Mouse (Mus musculus) T-helper 1 cell (primary cell): Measurements from ENCODE around the gene Gm28035.

Experiments
- in situ Hi-C: fragments of 300-600 bp; cut with MboI, MseI; formaldehyde crosslinking; loops from one replicate; pipeline ENCODE4 v1.15.1; 2025; ENCODE audit warnings: high pct_unique_total_duplicates

Gm28035 gene

DNA sequence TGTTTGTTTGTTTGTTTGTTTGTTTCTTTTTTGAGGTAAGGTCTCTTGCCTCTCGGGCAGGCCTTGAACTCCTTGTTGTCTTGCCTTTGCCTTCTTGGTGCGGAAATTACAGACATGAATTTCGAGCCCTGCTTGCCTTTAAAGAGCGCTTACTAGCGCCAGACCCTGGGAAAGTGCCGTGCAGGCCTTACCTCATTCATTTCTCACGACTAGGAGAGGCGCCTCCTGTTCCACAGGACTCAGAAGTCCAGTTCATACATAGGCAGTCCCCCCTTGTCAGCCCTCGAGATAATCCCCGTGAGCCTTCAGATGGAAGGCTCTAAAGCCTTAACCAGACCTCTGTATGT lies 46.6 kb downstream of the Gm28035 start:
- in situ Hi-C loops, result no loop called here

DNA sequence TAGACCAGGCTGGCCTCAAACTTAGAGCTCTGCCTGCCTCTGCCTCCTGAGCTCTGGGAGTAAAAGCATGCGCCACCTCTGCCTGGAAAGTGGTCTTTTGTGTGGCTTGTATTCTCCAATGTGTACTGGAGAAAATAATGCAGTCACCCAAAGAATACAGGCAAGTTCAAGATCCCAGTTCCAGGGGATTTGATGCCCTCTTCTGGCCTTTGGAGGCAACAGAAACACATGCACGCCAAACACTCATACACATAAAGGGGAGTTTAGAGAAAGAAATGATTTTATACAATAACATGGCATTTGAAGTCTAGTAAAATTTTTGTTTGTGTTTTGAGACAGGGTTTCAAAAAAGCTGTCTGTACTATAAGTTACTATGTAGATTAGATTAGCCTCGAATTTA lies 59.2 kb downstream of the Gm28035 start:
- in situ Hi-C loops, result no loop called here

DNA sequence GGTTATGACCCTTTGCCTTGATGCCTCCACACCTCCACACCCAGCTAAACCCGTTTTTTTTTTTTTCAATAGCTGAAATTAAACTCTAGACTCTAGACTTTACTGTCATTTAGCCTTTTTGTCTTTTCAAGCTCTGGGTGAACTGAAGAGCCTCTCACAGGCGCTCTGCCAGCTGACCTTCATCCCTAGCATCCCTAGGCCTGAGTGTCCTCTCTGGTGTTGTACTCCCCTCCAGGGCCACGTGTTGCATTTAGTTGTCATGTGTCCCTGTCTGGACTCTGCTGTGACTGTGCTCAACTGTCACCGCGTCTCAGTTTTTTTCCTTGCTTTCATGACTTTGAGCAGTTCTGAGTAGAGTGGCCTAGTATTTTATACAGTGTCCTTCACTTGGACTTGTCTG lies 59.6 kb downstream of the Gm28035 start:
- in situ Hi-C loops, result no loop called here

DNA sequence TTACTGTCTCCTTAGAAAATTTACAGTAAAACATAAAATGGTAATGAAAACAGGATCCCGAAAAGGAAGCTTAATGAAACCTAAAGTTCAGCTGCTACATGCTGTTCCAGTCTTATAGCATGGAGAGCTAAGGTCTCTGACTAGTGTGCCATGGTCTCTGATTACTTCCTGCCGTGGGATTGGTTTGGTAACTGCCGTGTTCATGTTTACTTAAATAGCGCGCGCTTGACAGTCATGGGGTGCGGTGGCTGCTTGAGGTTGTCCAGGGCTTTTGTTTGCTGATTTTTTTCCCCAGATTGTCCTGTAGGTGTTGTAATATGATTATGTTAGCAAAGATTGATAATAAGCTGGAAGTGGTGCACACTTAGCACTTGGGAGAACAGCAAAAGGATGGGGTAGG lies 65.7 kb downstream of the Gm28035 start:
- in situ Hi-C loops, result no loop called here

DNA sequence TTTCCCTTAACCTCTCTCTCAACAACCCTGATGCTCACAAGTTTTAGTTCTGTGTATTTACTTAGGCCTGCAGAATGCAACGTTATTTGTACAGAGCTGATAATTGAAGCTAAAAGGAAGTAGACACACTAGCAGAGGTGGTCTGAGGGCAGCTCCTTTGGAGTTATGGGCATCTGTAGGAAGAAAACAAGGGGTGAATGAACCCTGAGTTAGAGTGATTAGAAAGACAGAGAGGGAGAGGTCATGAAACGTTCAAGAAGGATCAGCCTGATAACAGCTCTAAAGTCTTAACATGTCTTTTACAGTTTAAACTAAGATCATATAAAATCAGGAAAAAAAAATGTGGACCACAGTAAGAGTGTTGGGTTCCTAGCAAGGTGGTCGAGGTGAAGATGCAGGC lies 69.0 kb downstream of the Gm28035 start:
- in situ Hi-C loops, result no loop called here

DNA sequence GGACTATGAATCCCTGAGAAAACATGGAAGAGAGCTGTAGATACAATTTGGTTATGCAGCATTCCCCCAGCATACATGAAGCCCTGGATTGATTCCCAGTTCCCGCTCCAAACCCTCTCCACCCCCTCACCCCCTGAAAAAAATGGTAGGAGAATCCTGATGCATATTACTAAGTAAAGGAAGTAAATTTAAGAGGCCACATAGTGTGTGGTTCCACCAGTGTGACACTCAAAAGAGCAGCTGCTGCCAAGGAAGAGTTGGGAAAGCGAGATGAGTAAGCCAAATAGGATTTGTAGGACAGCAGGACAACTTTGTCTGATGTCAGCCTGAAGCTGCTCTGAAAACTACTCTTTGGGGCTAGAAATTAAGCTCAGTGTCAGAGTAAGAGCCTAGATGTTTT lies 71.1 kb downstream of the Gm28035 start:
- in situ Hi-C loops, result no loop called here

DNA sequence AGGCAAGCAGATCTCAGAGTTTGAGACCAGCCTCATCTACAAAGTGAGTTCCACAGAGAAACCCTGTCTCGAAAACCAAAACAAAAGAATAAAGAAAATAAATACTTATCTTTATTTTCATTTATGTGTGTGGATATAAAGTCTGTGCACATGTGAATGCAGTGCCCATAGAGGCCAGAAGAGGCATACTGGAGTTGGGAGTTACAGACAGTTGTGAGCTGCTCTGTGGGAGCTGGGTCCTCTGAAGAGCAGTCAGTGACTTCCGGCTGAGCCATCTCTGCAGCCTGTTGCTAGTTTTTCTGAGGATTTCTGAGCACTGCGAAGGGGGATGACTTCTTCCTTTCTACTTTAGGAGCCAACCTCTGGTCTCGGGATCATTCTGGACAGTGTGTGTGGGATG lies 75.8 kb downstream of the Gm28035 start:
- in situ Hi-C loops, result no loop called here

DNA sequence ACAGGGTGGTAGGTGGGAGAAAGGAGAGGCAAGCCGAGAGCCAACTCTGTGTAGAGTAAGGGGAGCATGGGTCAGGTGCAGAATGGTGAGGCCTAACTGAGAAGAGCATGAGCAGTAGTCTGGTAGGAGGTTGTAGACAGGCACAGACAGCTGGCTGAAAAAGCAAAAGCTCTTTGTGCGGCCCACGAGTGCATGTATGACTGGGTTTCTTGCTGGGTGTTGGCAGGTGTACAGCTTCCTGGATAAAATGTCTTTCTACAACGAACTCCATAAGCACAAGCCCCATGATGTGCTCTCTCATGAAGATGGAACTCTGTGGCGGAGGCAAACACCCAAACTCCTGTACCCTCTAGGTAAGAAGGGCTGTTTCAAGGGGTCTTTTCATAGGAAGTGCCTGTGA lies 76.6 kb downstream of the Gm28035 start:
- in situ Hi-C loops, result no loop called here

DNA sequence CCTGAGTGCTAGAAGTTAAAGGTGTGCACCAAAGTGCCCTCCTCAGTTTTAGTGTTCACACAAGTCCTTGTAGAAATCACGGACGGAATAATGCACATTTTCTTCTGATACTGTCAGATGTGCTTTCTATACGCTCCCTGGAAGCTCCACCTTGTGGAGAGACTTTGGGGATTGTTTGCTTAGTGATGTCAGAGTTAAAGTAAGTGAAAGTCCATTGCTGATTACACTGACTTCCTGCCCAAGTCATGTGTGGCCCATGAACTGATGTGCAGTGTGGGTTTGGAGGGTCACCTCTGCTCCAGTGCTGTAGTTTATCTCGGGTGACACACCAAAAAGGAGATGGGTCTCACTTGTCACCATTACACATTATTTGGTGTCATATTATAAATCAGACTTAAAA lies 78.9 kb downstream of the Gm28035 start:
- in situ Hi-C loops, result no loop called here

DNA sequence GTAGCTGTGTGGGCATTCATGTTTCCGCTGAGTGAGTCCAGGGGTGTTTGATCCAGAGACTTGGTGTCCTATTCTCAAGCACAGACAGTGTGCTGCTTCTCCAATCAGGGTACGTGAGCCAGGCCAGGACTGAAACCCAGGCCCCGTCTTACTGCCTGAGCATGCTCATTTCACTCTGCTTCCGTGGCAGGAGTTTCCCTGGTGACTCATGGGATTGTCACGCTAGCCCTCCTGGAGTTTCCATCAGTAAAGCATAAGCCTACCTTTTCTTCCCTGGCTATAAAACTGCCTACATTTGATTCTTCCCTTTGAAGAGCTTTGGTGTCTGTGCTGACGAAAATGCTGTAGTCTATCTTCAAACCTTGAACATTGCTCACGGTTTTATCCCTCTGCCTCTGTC lies 82.7 kb downstream of the Gm28035 start:
- in situ Hi-C loops, result no loop called here

DNA sequence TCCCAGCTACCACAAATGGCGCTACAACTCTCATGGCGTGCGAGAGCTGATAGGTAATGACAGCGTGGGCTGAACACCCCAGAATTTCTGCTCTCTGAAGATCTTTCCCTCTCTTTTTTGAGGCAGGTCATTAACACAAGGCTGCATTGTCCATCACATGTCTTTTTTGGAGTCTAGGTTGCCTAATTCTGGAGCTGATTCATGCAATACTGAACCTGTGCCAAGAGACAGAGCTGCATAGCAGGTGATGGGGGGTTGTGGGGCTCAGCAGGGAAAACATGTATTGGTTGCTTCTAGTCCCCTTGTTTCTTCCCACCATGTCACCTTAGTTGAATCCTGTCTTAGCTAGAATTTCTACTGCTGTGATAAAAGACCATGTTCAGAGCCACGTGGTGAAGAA lies 84.9 kb downstream of the Gm28035 start:
- in situ Hi-C loops, result no loop called here

DNA sequence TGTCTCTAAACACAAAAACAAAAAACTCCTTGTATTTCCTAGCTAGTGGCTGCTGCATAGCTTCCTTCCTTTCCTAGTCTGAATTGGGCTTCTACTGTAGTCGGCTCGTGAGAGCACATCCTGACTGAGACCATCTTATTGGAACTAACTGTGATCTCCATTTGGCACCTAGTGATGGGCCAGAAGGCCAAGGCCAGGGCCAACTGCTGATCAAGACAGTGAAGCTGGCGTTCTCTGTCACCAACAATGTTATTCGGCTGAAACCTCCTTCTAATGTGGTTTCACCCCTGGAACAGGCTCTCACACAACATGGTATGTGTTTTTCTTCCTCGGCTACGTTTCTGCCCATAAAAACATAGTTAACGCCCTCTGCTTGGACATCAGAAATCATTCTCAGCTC lies 86.9 kb downstream of the Gm28035 start:
- in situ Hi-C loops, result no loop called here

DNA sequence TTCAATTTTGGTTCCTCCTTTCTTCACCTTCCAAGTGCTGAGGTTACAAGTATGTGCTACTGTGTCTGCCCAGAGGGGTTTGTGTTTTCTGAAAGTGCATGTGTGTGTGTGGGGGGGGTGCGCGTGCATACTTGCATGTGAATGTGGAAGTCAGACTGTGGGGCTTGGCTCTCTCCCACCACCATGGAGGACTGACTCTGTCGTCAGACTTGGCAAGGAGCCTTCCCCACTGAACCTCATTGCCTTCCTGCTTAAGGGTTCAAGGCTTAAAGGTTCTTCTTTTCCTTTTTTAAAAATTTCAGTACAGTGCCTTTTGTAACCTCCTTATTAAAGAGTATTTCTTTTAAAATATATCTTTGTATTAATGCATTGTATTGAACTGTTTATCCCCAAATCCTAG lies 88.4 kb downstream of the Gm28035 start:
- in situ Hi-C loops, result no loop called here
